9 mouse cellular contexts compared by ENCODE assay signal in the genomic region with DNA sequence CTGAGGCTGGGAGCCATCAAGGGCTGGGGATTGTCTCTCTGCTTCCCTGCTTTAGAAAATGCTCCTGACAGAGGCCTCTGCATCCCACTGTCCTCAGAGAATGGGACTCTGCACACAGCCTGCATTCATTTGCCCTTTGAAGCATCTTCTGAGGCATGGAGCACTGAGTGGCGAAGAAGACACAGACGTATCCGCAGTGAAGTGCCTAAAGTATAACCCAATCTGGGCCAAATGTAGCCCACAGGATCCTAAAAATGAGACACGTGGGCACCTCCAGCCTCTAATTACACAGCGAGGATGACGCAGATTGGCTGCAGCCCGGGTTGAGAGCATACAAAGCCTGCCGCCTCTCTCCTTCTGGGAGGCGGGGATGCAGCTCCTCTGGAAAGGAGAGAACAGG. TPM values are rescaled to one million over a fixed set of nuclear protein-coding genes. Genes with fewer than 3 reads are reported as not detected.
DNase-seq lines count a peak whose midpoint lies in the region; ATAC-seq lines count a peak whose summit lies in the region.
"Had no signal": no experiment of that assay in that cellular context is flagged by ENCODE, and none has a peak within 500 bp of the region (broad histone marks: within the 10 kb centered on the region; RNA-seq: fewer than 3 reads in every experiment).

No protein-coding gene starts in this region.

- no peak overlapping the region for H3K4me3 ChIP-seq in embryonic facial prominence, embryonic 13.5 days
- H3K4me3 ChIP-seq in embryonic facial prominence, embryonic 10.5 days, result no peak overlapping the region
- no peak overlapping the region for H3K4me3 ChIP-seq in hindbrain, embryonic 14.5 days (replicated peaks; ENCODE audit: low read length)
- H3K4me3 ChIP-seq in midbrain, embryonic 13.5 days (replicated peaks), result no peak overlapping the region
- H3K4me3 ChIP-seq in heart, embryonic 10.5 days, result no peak overlapping the region

- H3K27ac ChIP-seq in embryonic facial prominence, embryonic 13.5 days, result no peak overlapping the region
- no peak overlapping the region for H3K27ac ChIP-seq in embryonic facial prominence, embryonic 10.5 days (replicated peaks)
- peak overlapping the region; percentile 10; the same call in 1 of the 2 replicates for H3K27ac ChIP-seq in hindbrain, embryonic 14.5 days
- peak overlapping the region; percentile 65 for H3K27ac ChIP-seq in midbrain, embryonic 13.5 days
- no peak overlapping the region for H3K27ac ChIP-seq in heart, embryonic 10.5 days

- H3K9me3 ChIP-seq in embryonic facial prominence, embryonic 13.5 days, result no peaks in the 10 kb centered on the region
- H3K9me3 ChIP-seq in embryonic facial prominence, embryonic 10.5 days, result no peaks in the 10 kb centered on the region
- no peaks in the 10 kb centered on the region for H3K9me3 ChIP-seq in hindbrain, embryonic 14.5 days (ENCODE audit: control insufficient read depth, low read length)
- no peaks in the 10 kb centered on the region for H3K9me3 ChIP-seq in midbrain, embryonic 13.5 days
- H3K9me3 ChIP-seq in heart, embryonic 10.5 days, result no peaks in the 10 kb centered on the region

- no peaks in the 10 kb centered on the region for H3K27me3 ChIP-seq in embryonic facial prominence, embryonic 13.5 days
- no peaks in the 10 kb centered on the region for H3K27me3 ChIP-seq in embryonic facial prominence, embryonic 10.5 days (replicated peaks; ENCODE audit: low read depth, poor library complexity, severe bottlenecking)
- no peaks in the 10 kb centered on the region for H3K27me3 ChIP-seq in hindbrain, embryonic 14.5 days (ENCODE audit: control insufficient read depth, insufficient read depth, low read length)
- no peaks in the 10 kb centered on the region for H3K27me3 ChIP-seq in midbrain, embryonic 13.5 days
- no peaks in the 10 kb centered on the region for H3K27me3 ChIP-seq in heart, embryonic 10.5 days (ENCODE audit: insufficient read depth, poor library complexity, severe bottlenecking)

- peaks cover 19% of the 10 kb centered on the region for H3K4me1 ChIP-seq in embryonic facial prominence, embryonic 13.5 days
- H3K4me1 ChIP-seq in embryonic facial prominence, embryonic 10.5 days, result peaks cover 37% of the 10 kb centered on the region
- no peaks in the 10 kb centered on the region for H3K4me1 ChIP-seq in hindbrain, embryonic 14.5 days (replicated peaks; ENCODE audit: control insufficient read depth, insufficient read depth, low read length)
- peaks cover 8% of the 10 kb centered on the region for H3K4me1 ChIP-seq in midbrain, embryonic 13.5 days (replicated peaks)
- H3K4me1 ChIP-seq in heart, embryonic 10.5 days, result peaks cover 27% of the 10 kb centered on the region

- H3K36me3 ChIP-seq in embryonic facial prominence, embryonic 13.5 days, result no peaks in the 10 kb centered on the region
- H3K36me3 ChIP-seq in embryonic facial prominence, embryonic 10.5 days (replicated peaks), result no peaks in the 10 kb centered on the region
- no peaks in the 10 kb centered on the region for H3K36me3 ChIP-seq in hindbrain, embryonic 14.5 days (replicated peaks; ENCODE audit: control insufficient read depth, insufficient read depth)
- no peaks in the 10 kb centered on the region for H3K36me3 ChIP-seq in midbrain, embryonic 13.5 days
- H3K36me3 ChIP-seq in heart, embryonic 10.5 days, result no peaks in the 10 kb centered on the region

- WGBS in embryonic facial prominence, embryonic 13.5 days, result 41% methylated on average over 9 of the region's 9 CpGs
- 56% methylated on average over 9 of the region's 9 CpGs for WGBS in embryonic facial prominence, embryonic 10.5 days
- WGBS in hindbrain, embryonic 14.5 days, result 40% methylated on average over 9 of the region's 9 CpGs
- WGBS in midbrain, embryonic 13.5 days, result 44% methylated on average over 9 of the region's 9 CpGs
- WGBS in heart, embryonic 10.5 days, result 64% methylated on average over 9 of the region's 9 CpGs

- no peak for ATAC-seq in embryonic facial prominence, embryonic 13.5 days (ENCODE audit: insufficient number of reproducible peaks, insufficient read depth, low FRiP score, low TSS enrichment, low read depth)
- ATAC-seq in hindbrain, embryonic 14.5 days (ENCODE audit: low FRiP score), result no peak
- peak; percentile 66; the same call in 1 of the 2 replicates for ATAC-seq in midbrain, embryonic 13.5 days

- H3K9ac ChIP-seq in embryonic facial prominence, embryonic 13.5 days, result 0 out of 2 replicates have a peak overlapping the region, but pooled peaks have one; percentile 17
- H3K9ac ChIP-seq in hindbrain, embryonic 14.5 days, result no peak overlapping the region
- no peak overlapping the region for H3K9ac ChIP-seq in midbrain, embryonic 13.5 days (replicated peaks)

- DNase-seq in embryonic facial prominence, embryonic 10.5 days (ENCODE audit: low spot score), result no peak
- DNase-seq in T-cell, adult 2 months (ENCODE audit: low spot score), result peak; percentile 18
- DNase-seq in hindbrain, embryonic 14.5 days (ENCODE audit: low spot score), result no peak
- no peak for DNase-seq in kidney, postnatal 14 days
- no peak for DNase-seq in heart, embryonic 10.5 days (ENCODE audit: low spot score)
- DNase-seq in c-Kit-positive CD71-positive TER-119-positive erythroid progenitor cells, embryonic 14.5 days (ENCODE audit: low spot score), result no peak
- DNase-seq: kidney, adult 9 months had no signal

- H3K4me2 ChIP-seq in embryonic facial prominence, embryonic 13.5 days, result peak overlapping the region; percentile 33
- no peak overlapping the region for H3K4me2 ChIP-seq in hindbrain, embryonic 14.5 days (replicated peaks)
- no peak overlapping the region for H3K4me2 ChIP-seq in midbrain, embryonic 13.5 days (replicated peaks)

RNA-seq across cellular contexts. Expression of gene Zfp148, which starts 36.3 kb away (rescaled TPM):
- 62.3 and 66.7 TPM in 2 replicates for polyA plus RNA-seq in embryonic facial prominence, embryonic 13.5 days (2015; fragmentation: Nextera tagmentation; extraction: Ambion mirVana)
- 47.6 and 51.8 TPM in 2 replicates for polyA plus RNA-seq in embryonic facial prominence, embryonic 10.5 days (2016; fragmentation: Nextera tagmentation; extraction: Ambion mirVana)
- 42.1 and 49.2 TPM in 2 replicates for polyA plus RNA-seq in hindbrain, embryonic 14.5 days (2014; fragmentation: Nextera tagmentation; extraction: Ambion mirVana)
- 55.4 and 55.8 TPM in 2 replicates for polyA plus RNA-seq in midbrain, embryonic 13.5 days (2015; fragmentation: Nextera tagmentation; extraction: Ambion mirVana)
- polyA plus RNA-seq in heart, embryonic 10.5 days (2016; fragmentation: Nextera tagmentation; extraction: Ambion mirVana), result 38.0 and 43.5 TPM in 2 replicates

Comparison
In these comparisons a context has a peak if more than half of its experiments do, and no peak if none do; other contexts are left out.
1. H3K27ac ChIP-seq: peak in hindbrain, embryonic 14.5 days (single experiment) and midbrain, embryonic 13.5 days (single experiment); none in embryonic facial prominence, embryonic 13.5 days (single experiment), embryonic facial prominence, embryonic 10.5 days (single experiment) and heart, embryonic 10.5 days (single experiment).